Mouse (Mus musculus): Measurements from ENCODE around the gene Brpf3.

The Brpf3 gene

DNA sequence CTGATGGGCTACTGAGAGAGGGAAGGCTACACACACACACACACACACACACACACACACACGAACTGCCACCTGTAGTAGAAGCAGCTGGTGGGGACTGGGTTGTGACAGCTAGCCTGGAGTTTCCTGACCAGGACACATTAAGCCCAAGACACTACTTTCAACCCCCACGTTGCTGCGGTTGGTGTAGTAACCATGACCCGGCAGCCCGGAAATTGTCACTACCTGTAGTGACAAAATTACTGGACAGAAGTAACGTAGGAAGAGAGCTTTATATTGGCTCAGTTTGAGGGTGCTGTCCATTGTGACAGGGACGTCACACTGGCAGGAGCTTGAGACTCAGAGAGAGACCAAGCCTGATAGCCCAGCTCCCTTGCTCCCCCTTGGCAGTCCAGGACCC is 71.4 kb downstream of the Brpf3 start:
- DNase-seq (ENCODE audit: low spot score in 2 of 2): no peak

DNA sequence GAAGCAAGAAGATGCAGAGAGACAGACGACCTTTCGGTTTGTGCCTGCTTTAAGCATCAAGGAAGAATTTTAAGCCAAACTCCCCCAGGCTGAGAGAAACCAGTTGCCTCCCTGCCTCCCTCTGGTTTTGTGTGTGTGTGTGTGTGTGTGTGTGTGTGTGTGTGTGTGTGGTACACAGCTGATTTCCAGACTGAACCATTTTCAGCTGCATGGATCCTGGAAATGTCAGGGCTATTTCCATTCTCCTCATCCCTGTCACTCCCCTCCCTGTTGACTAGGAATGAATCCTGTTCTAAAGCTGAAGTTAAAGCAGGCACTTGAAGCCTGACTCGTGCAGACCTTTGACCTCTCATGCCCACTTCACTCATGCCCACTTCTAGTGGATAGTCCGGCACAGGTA is 73.3 kb downstream of the Brpf3 start:
- no peak for DNase-seq (ENCODE audit: low spot score in 2 of 2)

- DNase-seq (ENCODE audit: low spot score in 2 of 2): no peak
Measured at GRCm38 (mm10) chr17:28874825-28875224, 73.9 kb downstream of the Brpf3 start.

DNA sequence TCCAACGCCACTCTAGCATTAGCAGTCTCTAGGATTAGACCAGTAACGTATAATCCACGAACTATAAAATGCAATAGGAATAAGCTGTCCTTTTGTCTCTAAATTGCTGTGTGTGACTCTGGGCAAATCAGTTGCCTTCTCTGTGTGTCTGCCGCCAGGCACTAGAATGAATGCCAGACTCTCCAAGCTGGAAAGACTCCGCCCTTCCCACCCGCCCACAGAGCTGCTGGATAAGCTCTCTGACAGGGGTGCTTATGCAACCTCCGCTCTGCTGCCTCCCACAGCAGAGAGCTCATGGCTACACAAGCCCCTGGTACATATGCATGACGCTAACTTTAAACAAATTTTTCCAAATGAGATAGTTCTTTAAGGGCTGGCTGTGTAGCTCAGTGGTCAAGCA is 74.4 kb downstream of the Brpf3 start:
- DNase-seq (ENCODE audit: low spot score in 2 of 2): no peak

DNA sequence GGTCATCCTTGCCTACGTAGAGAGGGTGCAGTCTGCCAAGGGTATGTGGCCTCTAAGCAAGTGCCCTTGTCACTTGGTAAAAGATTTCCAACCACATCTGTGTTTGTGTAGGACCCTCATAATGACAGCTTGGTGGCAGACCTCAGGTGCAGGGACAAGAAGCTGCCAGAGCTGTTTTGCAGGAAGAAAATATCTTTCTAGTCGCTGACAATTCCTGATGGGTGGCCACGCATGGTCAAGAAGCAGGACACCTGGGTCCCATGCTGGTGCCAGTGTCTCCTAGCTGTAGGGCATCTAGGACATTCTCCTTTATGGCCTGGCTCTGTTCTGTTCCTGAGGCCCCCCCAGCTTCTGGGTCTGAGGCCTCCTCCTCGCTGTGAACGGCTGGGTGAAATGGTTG is 75.4 kb downstream of the Brpf3 start:
- DNase-seq (ENCODE audit: low spot score in 2 of 2): no peak

DNA sequence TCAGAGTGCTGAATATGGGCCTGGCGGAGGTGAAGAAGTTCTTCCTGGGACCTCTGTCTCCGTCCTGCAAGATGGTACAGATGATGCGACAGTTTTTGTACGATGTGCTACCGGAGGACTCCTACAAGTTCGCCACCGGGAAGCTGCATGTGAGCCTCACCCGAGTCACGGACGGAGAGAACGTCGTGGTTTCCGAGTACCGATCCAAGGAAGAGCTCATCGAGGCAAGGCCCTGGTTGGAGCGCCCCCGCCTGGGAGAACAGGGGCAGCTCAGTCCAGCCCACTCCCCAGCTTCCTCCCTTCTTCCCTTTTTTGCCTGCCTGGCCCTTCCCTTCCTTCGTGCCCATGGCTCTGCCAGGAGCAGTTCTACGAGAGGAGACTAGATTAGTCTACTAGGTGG is 75.9 kb downstream of the Brpf3 start:
- DNase-seq (ENCODE audit: low spot score in 2 of 2): no peak

GRCm38 (mm10) chr17:28879931-28880391 is 79.1 kb downstream of the Brpf3 start:
- peak; percentile 49 to 51 for DNase-seq (ENCODE audit: low spot score in 2 of 2)

- peak; percentile 63 to 75 for DNase-seq (ENCODE audit: low spot score in 2 of 2)
Measured at GRCm38 (mm10) chr17:28882316-28882715, 81.4 kb downstream of the Brpf3 start.

DNA sequence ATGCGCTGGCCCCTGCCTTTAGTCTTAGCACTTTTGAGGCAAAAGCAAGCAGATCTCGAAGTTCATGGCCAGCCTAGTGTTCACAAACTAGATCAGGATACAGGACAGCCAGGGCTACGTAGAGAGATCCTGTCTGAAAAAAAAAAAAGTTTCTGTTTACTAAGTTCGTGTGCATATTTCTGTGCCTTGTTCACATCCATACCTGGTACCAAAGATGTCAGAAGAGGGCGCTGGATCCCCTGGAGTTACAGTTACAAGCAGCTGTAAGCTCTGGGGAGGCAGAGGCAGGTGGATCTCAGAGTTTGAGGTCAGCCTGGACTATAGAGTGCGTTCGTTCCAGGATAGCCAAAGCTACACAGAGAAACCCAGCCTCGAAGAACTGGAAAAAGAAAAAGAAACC is 81.9 kb downstream of the Brpf3 start:
- peak in 1 of 2 experiments; percentile 30 for DNase-seq (ENCODE audit: low spot score in 2 of 2)

- DNase-seq (ENCODE audit: low spot score in 2 of 2): no peak
Measured at GRCm38 (mm10) chr17:28883941-28884516, 83.1 kb downstream of the Brpf3 start.

DNA sequence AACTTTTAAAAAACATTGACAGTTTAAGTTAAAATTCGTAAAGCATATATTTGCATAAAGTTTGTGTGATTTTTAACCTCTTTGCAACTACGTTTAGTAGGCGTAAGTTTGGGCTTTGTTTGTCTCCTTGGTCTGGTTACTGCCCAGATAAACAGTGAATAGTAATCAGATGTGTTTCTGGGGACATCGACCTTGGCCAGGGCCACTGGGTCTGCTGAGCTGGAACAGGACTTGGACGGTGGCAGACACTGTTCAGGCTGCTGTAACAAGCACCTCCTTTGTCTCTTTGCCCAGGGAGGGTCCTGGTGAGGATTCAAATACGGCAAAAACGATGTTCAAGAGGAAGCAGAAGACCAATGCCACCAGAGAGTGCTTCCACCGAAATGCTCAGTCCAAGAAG is 84.3 kb downstream of the Brpf3 start:
- no peak for DNase-seq (ENCODE audit: low spot score in 2 of 2)

GRCm38 (mm10) chr17:28886266-28886665 is 85.4 kb downstream of the Brpf3 start:
- DNase-seq (ENCODE audit: low spot score in 2 of 2): no peak

Measured in spleen, postnatal 36 days (tissue).